Mouse (Mus musculus) CH12.LX (cell line): Measurements from ENCODE around the gene Nepro.

Source experiments
- BHLHE40 ChIP-seq: IDR thresholded peaks from 2 replicates; pipeline ENCODE4 v1.6.1; 2011; ENCODE audit warnings: mild to moderate bottlenecking, low read depth, low read length, improper control_type of control experiment
- CTCF ChIP-seq, 2 experiments: IDR thresholded peaks in 1 of 2; conservative IDR thresholded peaks in 1 of 2; 2 replicates each; pipeline ENCODE4 v1.5.1; 2011 to 2012; ENCODE audit warnings: low read depth in 2 of 2, low read length in 2 of 2, improper control_type of control experiment in 1 of 2, inconsistent platforms in 1 of 2, mild to moderate bottlenecking in 1 of 2, moderate library complexity in 1 of 2
- E2F4 ChIP-seq: IDR thresholded peaks from 2 replicates; pipeline ENCODE4 v1.6.1; 2011; ENCODE audit warnings: low read depth, low read length, improper control_type of control experiment; ENCODE audit not compliant: insufficient replicate concordance
- EP300 ChIP-seq: IDR thresholded peaks from 2 replicates; pipeline ENCODE4 v1.6.1; 2011; ENCODE audit warnings: low read length, improper control_type of control experiment
- ETS1 ChIP-seq: conservative IDR thresholded peaks from 2 replicates; pipeline ENCODE4 v1.6.1; 2012; ENCODE audit warnings: low read depth, mild to moderate bottlenecking, inconsistent platforms, low read length, improper control_type of control experiment, moderate library complexity
- HCFC1 ChIP-seq: IDR thresholded peaks from 2 replicates; pipeline ENCODE4 v1.6.1; 2012; ENCODE audit warnings: low read depth, mild to moderate bottlenecking, inconsistent platforms, low read length, improper control_type of control experiment
- KAT2A ChIP-seq: IDR thresholded peaks from 2 replicates; pipeline ENCODE4 v1.6.1; 2012; ENCODE audit warnings: low read length, improper control_type of control experiment, inconsistent platforms; ENCODE audit not compliant: insufficient replicate concordance
- MAFK ChIP-seq: IDR thresholded peaks from 2 replicates; pipeline ENCODE4 v1.6.1; 2011; ENCODE audit warnings: low read length, improper control_type of control experiment; ENCODE audit not compliant: insufficient replicate concordance
- MAX ChIP-seq: IDR thresholded peaks from 2 replicates; pipeline ENCODE4 v1.6.1; 2011; ENCODE audit warnings: low read length, improper control_type of control experiment
- MXI1 ChIP-seq: IDR thresholded peaks from 2 replicates; pipeline ENCODE4 v1.6.1; 2011; ENCODE audit warnings: mild to moderate bottlenecking, low read depth, low read length, improper control_type of control experiment
- POLR2A ChIP-seq: IDR thresholded peaks from 2 replicates; pipeline ENCODE4 v1.6.1; 2011; ENCODE audit warnings: low read depth, mild to moderate bottlenecking, improper control_type of control experiment, low read length
- RAD21 ChIP-seq: IDR thresholded peaks from 2 replicates; pipeline ENCODE4 v1.6.1; 2011; ENCODE audit warnings: low read depth, mild to moderate bottlenecking, low read length, improper control_type of control experiment, moderate library complexity
- RCOR1 ChIP-seq: conservative IDR thresholded peaks from 2 replicates; pipeline ENCODE4 v1.6.1; 2012; ENCODE audit warnings: low read depth, mild to moderate bottlenecking, inconsistent platforms, low read length, improper control_type of control experiment
- USF2 ChIP-seq: conservative IDR thresholded peaks from 2 replicates; pipeline ENCODE4 v1.6.1; 2011; ENCODE audit warnings: low read depth, low read length, improper control_type of control experiment

DNA sequence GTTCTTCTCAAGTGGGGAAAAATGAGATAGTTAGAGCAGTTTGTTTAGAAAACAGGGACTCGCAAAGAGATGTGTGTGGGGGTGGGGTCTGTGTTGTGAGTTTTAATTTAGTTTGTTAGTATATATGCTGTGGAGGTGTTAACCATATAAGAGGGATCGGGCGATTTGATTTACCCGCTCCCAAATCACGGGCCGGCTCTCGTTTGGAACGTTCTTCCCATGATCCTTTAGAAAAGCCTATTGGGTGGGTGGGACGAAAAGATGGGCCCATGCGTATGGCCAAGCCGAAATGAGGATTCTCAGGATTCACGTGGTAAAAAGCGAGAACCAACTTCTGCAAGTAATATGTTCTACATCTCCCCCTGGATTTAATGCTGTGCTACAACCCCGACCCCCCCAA lies 746 bp downstream of the Nepro start:
- no peak for TF ChIP-seq HCFC1
- peak; percentile 58; the same call in 1 of the 2 replicates for TF ChIP-seq BHLHE40
- TF ChIP-seq POLR2A, result no peak
- TF ChIP-seq EP300, result 0 out of 2 replicates have a peak, but pooled peaks have one; percentile 4
- peak; percentile 26; the same call in 1 of the 2 replicates for TF ChIP-seq ETS1
- TF ChIP-seq RAD21, result no peak
- TF ChIP-seq CTCF (conservative IDR thresholded peaks at IDR 0.05 in 1 of 2, IDR thresholded peaks at IDR 0.05 in 1 of 2; ENCODE audit: low read depth in 2 of 2, low read length in 2 of 2), result no peak
- TF ChIP-seq MAFK, result 0 out of 2 replicates have a peak, but pooled peaks have one; percentile 24
- TF ChIP-seq E2F4, result no peak
- TF ChIP-seq USF2, result no peak
- TF ChIP-seq MAX, result peak; percentile 76; the same call in 1 of the 2 replicates
- TF ChIP-seq KAT2A, result no peak
- 0 out of 2 replicates have a peak, but pooled peaks have one; percentile 9 for TF ChIP-seq MXI1
- no peak for TF ChIP-seq RCOR1
